8 mouse cellular contexts compared by ENCODE assay signal in the genomic region with DNA sequence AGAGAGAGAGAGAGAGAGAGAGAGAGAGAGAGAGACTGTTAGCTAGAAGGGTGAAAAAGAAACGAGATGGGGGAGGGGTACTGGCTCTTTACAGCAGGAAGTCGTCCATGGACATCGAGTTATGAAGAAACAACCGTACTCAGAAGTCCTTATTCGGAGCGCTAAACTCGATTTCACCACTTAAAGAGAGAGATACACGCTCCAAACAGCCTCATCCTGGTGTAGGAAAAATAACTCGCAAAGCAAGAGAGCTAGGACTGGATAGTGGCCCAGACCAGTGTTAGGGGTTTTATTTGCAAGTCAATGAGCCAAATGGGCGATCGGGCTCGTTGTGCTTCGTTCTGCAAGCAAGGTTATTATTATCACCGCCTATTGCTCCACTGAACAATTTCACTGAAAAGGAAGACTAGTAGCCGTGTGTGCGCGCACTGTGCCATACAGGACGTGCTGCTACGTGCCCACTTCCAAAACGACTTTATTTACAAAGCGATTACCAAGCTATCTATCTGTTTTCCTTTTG. TPM values are rescaled to one million over a fixed set of nuclear protein-coding genes. Genes with fewer than 3 reads are reported as not detected.
DNase-seq lines count a peak whose midpoint lies in the region; ATAC-seq and TF ChIP-seq lines count a peak whose summit lies in the region.

No protein-coding gene starts in this region.

- no peaks in the 10 kb centered on the region for H3K27me3 ChIP-seq in testis, adult 2 months (ENCODE audit: control insufficient read depth, insufficient read depth, low read length)
- H3K27me3 ChIP-seq in forebrain, postnatal 0 days (ENCODE audit: insufficient read depth, low read length): no peaks in the 10 kb centered on the region
- H3K27me3 ChIP-seq in hindbrain, embryonic 15.5 days: no peaks in the 10 kb centered on the region
- H3K27me3 ChIP-seq in liver, embryonic 14.5 days (ENCODE audit: control insufficient read depth, insufficient read depth, low read length): no peaks in the 10 kb centered on the region
- H3K27me3 ChIP-seq in neural tube, embryonic 12.5 days (replicated peaks): no peaks in the 10 kb centered on the region

- TF ChIP-seq CTCF in testis, adult 2 months (IDR thresholded peaks at IDR 0.05; ENCODE audit: control insufficient read depth, insufficient read depth, insufficient replicate concordance, low read depth, low read length): no peak
- TF ChIP-seq CTCF in bone marrow, adult 2 months (IDR thresholded peaks at IDR 0.05; ENCODE audit: control insufficient read depth, insufficient read depth, low read length): no peak
- no peak for TF ChIP-seq CTCF in forebrain, postnatal 0 days (IDR thresholded peaks at IDR 0.05; ENCODE audit: low read depth)
- TF ChIP-seq CTCF in liver, embryonic 14.5 days (IDR thresholded peaks at IDR 0.05; ENCODE audit: low read depth): no peak

- 0% methylated on average over 21 of the region's 21 CpGs for WGBS in bone marrow, adult 2 months
- under 1% methylated on average over 21 of the region's 21 CpGs for WGBS in forebrain, postnatal 0 days
- 1% methylated on average over 21 of the region's 21 CpGs for WGBS in hindbrain, embryonic 15.5 days
- WGBS in liver, embryonic 14.5 days (ENCODE audit: insufficient replicate concordance): under 1% methylated on average over 21 of the region's 21 CpGs
- WGBS in neural tube, embryonic 12.5 days: 1% methylated on average over 21 of the region's 21 CpGs

- TF ChIP-seq EP300 in liver, embryonic 14.5 days (IDR thresholded peaks at IDR 0.05; ENCODE audit: low read depth): no peak

- H3K9me3 ChIP-seq in forebrain, postnatal 0 days (ENCODE audit: low read length): no peaks in the 10 kb centered on the region
- no peaks in the 10 kb centered on the region for H3K9me3 ChIP-seq in hindbrain, embryonic 15.5 days
- no peaks in the 10 kb centered on the region for H3K9me3 ChIP-seq in liver, embryonic 14.5 days (ENCODE audit: control insufficient read depth, low read length)
- no peaks in the 10 kb centered on the region for H3K9me3 ChIP-seq in neural tube, embryonic 12.5 days

- H3K36me3 ChIP-seq in testis, adult 2 months (ENCODE audit: control insufficient read depth, insufficient read depth, low read length): no peaks in the 10 kb centered on the region
- no peaks in the 10 kb centered on the region for H3K36me3 ChIP-seq in forebrain, postnatal 0 days (ENCODE audit: insufficient read depth)
- H3K36me3 ChIP-seq in hindbrain, embryonic 15.5 days: no peaks in the 10 kb centered on the region
- H3K36me3 ChIP-seq in liver, embryonic 14.5 days (replicated peaks; ENCODE audit: control insufficient read depth, insufficient read depth, low read depth): peaks cover 3% of the 10 kb centered on the region; the same call in 1 of the 2 replicates
- H3K36me3 ChIP-seq in neural tube, embryonic 12.5 days: no peaks in the 10 kb centered on the region

- no peak for TF ChIP-seq POLR2A in testis, adult 2 months (IDR thresholded peaks at IDR 0.05; ENCODE audit: control insufficient read depth, low read depth, low read length)
- no peak for TF ChIP-seq POLR2A in bone marrow, adult 2 months (IDR thresholded peaks at IDR 0.05; ENCODE audit: borderline replicate concordance, control insufficient read depth, low read depth, low read length)

- H3K4me2 ChIP-seq in forebrain, postnatal 0 days (ENCODE audit: low read depth): peak overlapping the region; percentile 73
- H3K4me2 ChIP-seq in hindbrain, embryonic 15.5 days: peak overlapping the region; percentile 58
- H3K4me2 ChIP-seq in liver, embryonic 14.5 days (ENCODE audit: low read depth): peak overlapping the region; percentile 99
- H3K4me2 ChIP-seq in neural tube, embryonic 12.5 days (replicated peaks): peak overlapping the region; percentile 68

- DNase-seq in testis, postnatal 10 days (ENCODE audit: low spot score): no peak
- DNase-seq in forebrain, postnatal 0 days: no peak
- peak in 1 of 3 experiments; percentile 18 for DNase-seq in liver, embryonic 14.5 days (ENCODE audit: low read depth in 3 of 3, low spot score in 3 of 3)
- DNase-seq in urinary bladder, adult 2 months (ENCODE audit: low spot score): no peak

- peak overlapping the region; percentile 89 for H3K27ac ChIP-seq in testis, adult 2 months (ENCODE audit: control insufficient read depth, insufficient read depth, low read depth, low read length)
- peak overlapping the region; percentile 91 for H3K27ac ChIP-seq in bone marrow, adult 2 months (ENCODE audit: control insufficient read depth, insufficient read depth, low read depth, low read length, poor library complexity)
- H3K27ac ChIP-seq in forebrain, postnatal 0 days (ENCODE audit: low read depth, low read length): peak overlapping the region; percentile 99
- H3K27ac ChIP-seq in hindbrain, embryonic 15.5 days (replicated peaks): peak overlapping the region; percentile 100
- H3K27ac ChIP-seq in liver, embryonic 14.5 days: peak overlapping the region; percentile 96
- H3K27ac ChIP-seq in neural tube, embryonic 12.5 days: peak overlapping the region; percentile 87

- peak overlapping the region; percentile 97 for H3K9ac ChIP-seq in forebrain, postnatal 0 days
- peak overlapping the region; percentile 85 for H3K9ac ChIP-seq in hindbrain, embryonic 15.5 days
- H3K9ac ChIP-seq in liver, embryonic 14.5 days (replicated peaks): peak overlapping the region; percentile 83
- peak overlapping the region; percentile 71 for H3K9ac ChIP-seq in neural tube, embryonic 12.5 days

- peak overlapping the region; percentile 91 for H3K4me3 ChIP-seq in testis, adult 2 months (ENCODE audit: control insufficient read depth, low read depth, low read length)
- peak overlapping the region; percentile 99 for H3K4me3 ChIP-seq in bone marrow, adult 2 months (replicated peaks; ENCODE audit: control insufficient read depth, low read depth, low read length)
- H3K4me3 ChIP-seq in forebrain, postnatal 0 days (ENCODE audit: low read depth, low read length): peak overlapping the region; percentile 96
- peak overlapping the region; percentile 93 for H3K4me3 ChIP-seq in hindbrain, embryonic 15.5 days
- H3K4me3 ChIP-seq in liver, embryonic 14.5 days (ENCODE audit: insufficient read depth in 1 of 2, low read depth in 2 of 2, low read length in 2 of 2): peak overlapping the region; percentile 80 to 88
- H3K4me3 ChIP-seq in neural tube, embryonic 12.5 days: peak overlapping the region; percentile 87

- peaks cover 14% of the 10 kb centered on the region for H3K4me1 ChIP-seq in testis, adult 2 months (ENCODE audit: control insufficient read depth, insufficient read depth, low read length)
- no peaks in the 10 kb centered on the region for H3K4me1 ChIP-seq in bone marrow, adult 2 months (ENCODE audit: control insufficient read depth, insufficient read depth, low read length)
- peaks cover 8% of the 10 kb centered on the region; the same call in 1 of the 2 replicates for H3K4me1 ChIP-seq in forebrain, postnatal 0 days (ENCODE audit: insufficient read depth)
- H3K4me1 ChIP-seq in hindbrain, embryonic 15.5 days (replicated peaks): peaks cover 12% of the 10 kb centered on the region
- peaks cover 24 to 36% of the 10 kb centered on the region in 2 experiments for H3K4me1 ChIP-seq in liver, embryonic 14.5 days (replicated peaks; ENCODE audit: control insufficient read depth in 2 of 2, insufficient read depth in 2 of 2, low read length in 1 of 2)
- H3K4me1 ChIP-seq in neural tube, embryonic 12.5 days: peaks cover 11% of the 10 kb centered on the region; the same call in 1 of the 2 replicates

- ATAC-seq in forebrain, postnatal 0 days: peak; percentile 1; the same call in 1 of the 2 replicates
- peak; percentile 31 for ATAC-seq in hindbrain, embryonic 15.5 days (ENCODE audit: low FRiP score, low read depth)
- ATAC-seq in liver, embryonic 14.5 days (ENCODE audit: insufficient read depth): peak; percentile 22
- 0 out of 2 replicates have a peak, but pooled peaks have one; percentile 0 for ATAC-seq in neural tube, embryonic 12.5 days (ENCODE audit: low FRiP score, low read depth)

RNA-seq across cellular contexts. Expression of gene Cited2, which starts 1.4 kb away (rescaled TPM):
- 15.5 and 16.1 TPM in 2 replicates for polyA plus RNA-seq in testis, adult 2 months (2012; rRNA removed)
- 18.5 and 49.1 TPM in 2 replicates for polyA plus RNA-seq in bone marrow, adult 2 months (2011; ENCODE audit: insufficient read depth, insufficient read length, low replicate concordance, missing spikeins)
- 66.1 and 82.8 TPM in 2 replicates for total RNA-seq in forebrain, postnatal 0 days (2014; rRNA removed)
- 51.6 and 57.7 TPM in 2 replicates for polyA plus RNA-seq in forebrain, postnatal 0 days (2015; fragmentation: Nextera tagmentation; extraction: Ambion mirVana)
- polyA plus RNA-seq in hindbrain, embryonic 15.5 days (2015; fragmentation: Nextera tagmentation; extraction: Ambion mirVana): 81.0 and 91.5 TPM in 2 replicates
- polyA plus RNA-seq in liver, embryonic 14.5 days (2012; rRNA removed): 17.8 and 18.2 TPM in 2 replicates
- 12.3 and 12.7 TPM in 2 replicates for polyA plus RNA-seq in liver, embryonic 14.5 days (2014; fragmentation: Nextera tagmentation; extraction: Ambion mirVana)
- polyA plus RNA-seq in neural tube, embryonic 12.5 days (2016; fragmentation: Nextera tagmentation; extraction: Ambion mirVana): 98.7 and 102 TPM in 2 replicates
- 21.5 and 24.2 TPM in 2 replicates for polyA plus RNA-seq in urinary bladder, adult 2 months (2012; rRNA removed)
